Mouse (Mus musculus) cerebellum, postnatal 4 days (tissue): ENCODE results near the gene Nell2.

Experiments used
- DNase-seq, 2 experiments: peaks; one replicate each; pipeline ENCODE4 v3.0.0; 2022; ENCODE audit warnings: low spot score in 2 of 2, mixed read lengths in 1 of 2

The Nell2 gene

DNA sequence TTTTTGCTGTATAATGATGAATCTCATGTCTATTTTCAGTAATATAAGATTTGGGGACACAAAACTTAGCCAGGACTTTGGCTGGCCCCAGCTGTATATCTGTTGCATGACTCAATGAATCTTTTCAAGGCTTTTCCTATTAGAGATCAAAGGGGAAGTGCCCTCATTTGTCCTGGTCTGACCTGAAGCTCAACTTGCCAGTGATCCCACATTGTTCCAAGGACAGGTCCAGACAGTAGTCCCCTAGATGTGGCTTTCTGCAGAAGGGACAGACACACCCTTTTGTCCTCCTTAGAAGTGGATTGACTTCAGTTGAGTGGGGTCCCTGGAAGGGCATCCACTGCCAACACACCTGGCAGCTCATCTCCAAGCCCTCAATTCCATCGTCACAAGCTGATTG lies 173.6 kb downstream of the Nell2 start:
- no peak for DNase-seq

DNA sequence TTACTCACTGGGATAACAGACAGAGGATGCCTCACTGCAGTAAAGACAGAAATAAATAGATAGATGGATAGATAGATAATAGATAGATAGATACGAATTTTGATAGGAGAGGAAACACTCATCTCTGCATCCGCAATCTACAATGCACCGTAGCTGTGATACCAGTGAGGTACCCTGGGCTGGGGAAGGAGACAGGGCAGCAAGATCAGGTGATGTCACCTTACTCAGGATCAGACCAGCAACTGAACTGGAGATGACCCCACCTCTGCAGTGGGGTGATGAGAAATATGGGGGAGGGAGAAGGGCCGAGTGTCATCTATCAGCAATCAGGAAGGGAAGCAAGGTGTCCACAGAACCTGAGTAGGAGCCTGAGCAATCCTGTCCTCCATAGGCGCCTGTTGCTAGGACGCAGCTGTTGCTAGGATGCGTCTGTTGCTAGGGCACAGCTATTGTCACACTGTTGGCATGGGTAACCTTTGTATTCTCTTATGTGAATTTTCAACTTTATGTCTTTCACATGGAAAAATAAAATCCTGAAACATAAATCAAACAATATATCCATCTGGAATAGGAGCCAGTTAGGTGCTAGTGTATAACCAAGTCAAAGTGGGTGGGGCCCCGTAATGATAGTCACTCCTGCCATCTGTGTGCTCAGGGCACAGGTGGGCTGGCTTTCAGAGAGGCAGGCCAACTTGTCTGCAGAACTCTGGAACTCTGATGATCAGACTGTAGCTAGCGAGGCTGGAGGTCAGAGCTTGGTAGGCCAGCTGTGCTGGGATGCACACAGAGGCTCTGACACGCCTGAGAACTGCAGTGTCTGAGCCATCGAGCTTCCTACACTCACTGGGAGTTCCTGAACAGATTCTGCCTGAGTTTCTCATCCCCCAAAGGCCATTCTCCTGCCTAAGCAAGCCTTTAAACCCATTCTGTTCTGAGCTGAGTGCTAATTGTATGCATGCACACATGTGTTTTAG lies 193.7 kb downstream of the Nell2 start:
- no peak for DNase-seq

GRCm38 (mm10) chr15:95333229-95333628 lies 195.1 kb downstream of the Nell2 start:
- no peak for DNase-seq

DNA sequence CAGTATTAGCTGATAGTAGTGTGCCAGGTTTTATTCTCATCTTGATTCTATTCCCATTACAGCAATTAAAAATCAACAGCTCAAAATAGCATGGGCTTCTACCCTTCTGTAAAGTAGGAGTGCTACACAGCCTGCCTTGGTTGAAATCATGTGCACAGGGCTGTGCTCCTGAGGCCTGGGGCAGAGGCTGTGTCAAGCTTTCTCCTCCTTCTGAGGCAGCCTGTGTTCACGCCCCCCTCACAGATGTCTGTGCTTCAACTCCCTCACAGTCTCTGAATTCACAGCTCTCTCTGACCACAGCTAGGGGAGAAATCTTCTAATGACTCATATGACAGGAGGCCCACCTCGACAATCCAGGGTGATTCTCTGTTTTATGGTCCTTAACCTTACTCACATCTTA lies 197.4 kb downstream of the Nell2 start:
- DNase-seq, result no peak

DNA sequence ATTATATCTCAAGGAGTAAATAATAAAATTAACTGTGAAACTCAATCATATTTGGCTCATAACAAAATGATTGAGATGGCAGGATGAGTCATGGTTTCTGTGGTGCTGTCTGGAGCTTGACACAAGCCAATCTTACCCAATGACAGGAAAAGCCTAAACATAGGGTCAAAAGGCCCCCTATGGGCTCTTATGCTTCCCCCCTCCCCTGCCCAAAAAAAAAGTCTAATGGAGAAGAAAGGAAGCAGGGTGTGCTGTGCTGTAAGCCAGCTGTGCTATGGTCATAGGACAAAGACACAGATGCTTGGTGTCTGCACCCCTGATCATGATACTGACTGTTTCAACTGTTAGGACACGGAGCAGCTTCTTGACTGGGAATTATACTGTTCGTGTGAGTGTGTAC lies 205.6 kb downstream of the Nell2 start:
- no peak for DNase-seq

DNA sequence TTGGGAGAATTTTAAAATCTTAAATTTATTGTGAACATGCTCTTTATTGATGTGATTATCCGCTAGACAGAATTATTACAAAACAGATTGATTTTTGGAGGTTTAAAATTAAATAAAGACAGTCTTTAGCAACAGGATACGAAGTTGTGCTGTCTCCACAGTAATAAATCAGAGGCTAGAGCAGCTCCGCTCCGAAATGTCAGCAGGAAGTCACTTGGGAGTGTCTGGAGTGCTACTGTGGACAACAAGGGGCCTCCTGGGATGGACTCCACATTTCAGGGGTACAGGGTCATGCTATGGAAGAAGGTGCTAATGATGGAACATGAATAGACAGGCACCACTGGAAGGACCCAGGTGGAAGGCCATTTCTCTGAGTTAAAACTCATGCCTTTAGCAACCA lies 211.7 kb downstream of the Nell2 start:
- DNase-seq, result no peak

DNA sequence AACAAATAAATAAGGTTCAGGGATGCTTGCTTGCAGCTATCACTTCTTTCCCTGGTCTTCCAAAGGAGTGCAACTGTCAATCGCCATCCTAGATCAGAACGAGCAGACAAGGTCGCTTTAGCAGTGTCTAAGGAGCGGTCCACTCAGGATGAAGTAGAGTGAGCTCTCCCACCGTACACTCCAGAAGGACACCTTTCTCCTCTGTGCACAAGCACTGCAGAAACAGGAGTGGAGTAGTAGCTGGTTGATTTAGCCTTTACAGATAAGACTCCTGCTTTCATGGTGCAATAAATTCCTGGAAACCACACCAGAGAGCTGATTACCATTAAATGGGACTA lies 213.6 kb downstream of the Nell2 start:
- DNase-seq, result no peak

DNA sequence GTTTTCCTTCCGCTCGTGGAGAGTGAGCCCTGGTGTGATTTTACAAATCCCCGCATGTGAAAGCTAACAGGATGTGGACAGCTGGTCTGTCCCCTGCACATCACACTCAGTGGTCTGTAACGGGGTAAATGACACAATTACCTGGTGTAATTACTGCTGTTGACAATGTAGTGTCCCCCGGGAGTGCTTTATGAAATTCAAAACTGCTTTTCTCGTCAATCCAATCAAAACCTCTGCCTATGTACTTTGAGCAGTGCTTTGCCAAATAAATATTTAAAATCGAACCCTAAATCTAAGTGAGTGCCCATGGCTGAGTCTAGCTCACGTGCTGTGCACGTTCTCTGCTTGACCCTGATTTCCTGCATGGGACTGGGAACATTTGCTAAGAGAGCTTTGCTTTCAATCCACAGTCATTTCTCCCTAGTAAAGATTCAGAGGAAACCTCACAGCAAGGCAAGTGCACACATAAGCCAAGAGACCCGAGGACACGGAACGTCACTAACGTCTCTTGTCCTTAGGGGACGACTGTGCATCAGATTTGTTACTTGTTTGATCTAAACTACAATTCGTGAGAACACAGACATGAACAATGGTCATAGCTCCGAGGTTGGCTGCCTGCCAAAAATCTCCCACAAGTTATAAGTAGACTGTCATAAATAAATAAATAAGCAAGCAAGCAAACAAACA lies 214.1 kb downstream of the Nell2 start:
- peak in 1 of 2 experiments; percentile 16 for DNase-seq

DNA sequence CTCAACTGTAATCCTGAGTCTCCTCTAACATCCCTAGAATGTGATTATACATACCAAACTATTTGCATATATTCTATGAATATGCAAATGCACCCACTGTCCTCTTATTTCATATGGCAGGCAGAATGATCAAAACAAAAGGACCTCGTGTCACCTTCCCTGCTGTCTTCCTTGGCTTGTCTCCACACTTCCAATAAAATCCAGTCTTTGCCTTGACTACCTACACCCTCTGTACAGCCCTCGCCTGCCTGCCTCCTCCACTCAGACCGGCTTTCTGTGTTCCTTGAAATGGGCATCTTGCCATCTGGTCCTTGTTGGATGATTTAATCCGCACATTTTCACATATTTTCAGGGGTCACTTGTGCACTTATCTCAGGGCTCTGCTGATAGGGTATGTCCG lies 215.1 kb downstream of the Nell2 start:
- DNase-seq, result peak in 1 of 2 experiments; percentile 37

DNA sequence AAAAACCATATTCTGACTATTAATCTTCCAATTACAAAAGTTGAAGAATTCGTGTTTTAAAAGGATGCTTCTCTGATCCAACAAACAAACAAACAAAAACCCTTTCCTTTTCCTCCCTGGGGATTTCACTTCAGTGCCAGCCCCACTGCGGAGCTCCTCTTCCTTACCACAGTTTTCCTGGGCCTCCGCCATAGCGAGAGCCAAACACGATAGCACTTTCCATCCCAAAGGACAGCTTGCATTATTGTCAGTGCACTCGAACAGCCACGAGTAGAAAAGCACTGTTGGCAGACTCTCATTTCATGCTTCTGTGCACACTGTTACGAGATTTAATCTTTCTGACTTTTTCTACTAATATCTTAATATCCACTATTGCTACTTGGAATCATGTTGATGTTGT lies 224.3 kb downstream of the Nell2 start:
- DNase-seq, result peak in 1 of 2 experiments; percentile 33

GRCm38 (mm10) chr15:95296561-95296960 lies 231.8 kb downstream of the Nell2 start:
- no peak for DNase-seq

DNA sequence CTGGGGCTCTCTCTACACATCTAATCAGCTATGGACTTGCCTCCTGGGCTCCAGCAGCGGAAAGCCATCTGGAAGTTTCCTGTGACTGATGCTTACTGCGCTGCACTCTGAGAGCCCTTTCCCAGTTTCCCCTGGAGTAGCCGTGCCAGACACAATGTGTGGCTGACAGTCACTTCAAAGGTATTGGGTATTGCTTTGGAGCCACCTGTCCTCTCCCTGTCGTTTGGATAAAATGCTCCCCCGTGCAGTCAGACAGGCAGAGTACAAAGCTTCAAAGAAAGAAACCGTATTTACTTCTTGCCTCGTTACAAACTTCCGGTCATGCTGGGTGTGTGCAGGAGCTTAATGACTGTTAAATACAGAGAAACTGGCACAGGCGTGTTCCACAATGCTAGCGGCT lies 239.3 kb downstream of the Nell2 start:
- DNase-seq, result no peak

GRCm38 (mm10) chr15:95285199-95285598 lies 243.2 kb downstream of the Nell2 start:
- DNase-seq, result no peak

- no peak for DNase-seq
Measured at GRCm38 (mm10) chr15:95280986-95281385, 247.4 kb downstream of the Nell2 start.

GRCm38 (mm10) chr15:95278001-95278400 lies 250.4 kb downstream of the Nell2 start:
- no peak for DNase-seq

GRCm38 (mm10) chr15:95276556-95276955 lies 251.8 kb downstream of the Nell2 start:
- DNase-seq, result no peak

DNA sequence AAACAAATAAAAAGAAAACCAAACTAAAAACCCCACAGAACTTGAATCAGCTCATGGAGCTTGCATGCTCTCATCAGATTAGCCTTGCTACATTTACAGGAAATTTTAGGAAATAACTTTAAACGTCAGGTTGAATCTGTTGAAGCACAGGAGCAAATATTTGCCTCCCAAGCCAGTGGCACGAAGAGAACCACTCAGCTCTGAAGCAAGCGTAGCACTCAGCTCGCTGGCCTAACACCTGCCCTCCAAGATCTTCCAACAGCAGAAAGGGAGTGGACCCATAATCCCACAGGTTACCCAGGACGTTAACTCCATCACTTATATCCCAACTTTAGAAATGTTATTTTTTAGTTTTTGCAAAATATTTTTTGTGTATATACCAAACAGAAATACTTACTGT lies 252.8 kb downstream of the Nell2 start:
- no peak for DNase-seq

DNA sequence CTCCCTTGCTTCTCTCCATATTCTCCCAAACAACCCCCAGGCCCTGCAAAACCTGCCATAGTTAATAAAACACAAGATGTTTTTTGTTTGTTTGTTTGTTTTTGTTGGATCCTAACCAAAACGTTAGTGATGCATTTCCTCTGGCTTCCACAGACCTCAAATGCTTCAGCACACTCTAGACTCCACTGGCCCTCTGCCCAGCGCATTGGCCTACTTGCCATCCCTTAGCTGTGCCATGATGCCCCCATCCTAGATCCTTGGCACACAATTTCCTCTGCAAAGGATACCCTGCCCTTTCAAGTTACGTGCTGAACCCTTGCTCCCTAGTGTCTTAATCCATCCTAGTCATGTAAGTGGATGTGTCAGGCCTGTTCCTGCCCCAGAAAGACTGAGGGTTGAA lies 255.1 kb downstream of the Nell2 start:
- DNase-seq, result no peak

DNA sequence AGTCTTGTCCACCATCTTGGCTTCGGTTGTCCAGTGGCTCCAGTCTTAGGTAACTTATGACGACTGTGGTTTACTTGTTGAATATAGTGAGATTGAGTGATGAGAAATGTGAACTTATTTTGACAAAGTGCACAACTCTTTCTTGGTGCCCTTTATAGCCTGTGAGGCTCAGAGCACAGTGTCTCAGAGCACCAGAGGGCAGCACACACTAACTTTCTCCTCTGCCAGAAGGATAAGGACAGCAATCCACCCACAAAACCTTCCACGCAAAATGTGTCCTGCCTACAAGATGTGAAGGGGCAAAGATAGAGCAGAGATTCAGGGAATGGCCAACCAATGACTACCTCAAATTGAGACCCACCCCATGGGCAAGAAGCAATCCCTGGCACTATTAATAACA lies 256.2 kb downstream of the Nell2 start:
- no peak for DNase-seq

DNA sequence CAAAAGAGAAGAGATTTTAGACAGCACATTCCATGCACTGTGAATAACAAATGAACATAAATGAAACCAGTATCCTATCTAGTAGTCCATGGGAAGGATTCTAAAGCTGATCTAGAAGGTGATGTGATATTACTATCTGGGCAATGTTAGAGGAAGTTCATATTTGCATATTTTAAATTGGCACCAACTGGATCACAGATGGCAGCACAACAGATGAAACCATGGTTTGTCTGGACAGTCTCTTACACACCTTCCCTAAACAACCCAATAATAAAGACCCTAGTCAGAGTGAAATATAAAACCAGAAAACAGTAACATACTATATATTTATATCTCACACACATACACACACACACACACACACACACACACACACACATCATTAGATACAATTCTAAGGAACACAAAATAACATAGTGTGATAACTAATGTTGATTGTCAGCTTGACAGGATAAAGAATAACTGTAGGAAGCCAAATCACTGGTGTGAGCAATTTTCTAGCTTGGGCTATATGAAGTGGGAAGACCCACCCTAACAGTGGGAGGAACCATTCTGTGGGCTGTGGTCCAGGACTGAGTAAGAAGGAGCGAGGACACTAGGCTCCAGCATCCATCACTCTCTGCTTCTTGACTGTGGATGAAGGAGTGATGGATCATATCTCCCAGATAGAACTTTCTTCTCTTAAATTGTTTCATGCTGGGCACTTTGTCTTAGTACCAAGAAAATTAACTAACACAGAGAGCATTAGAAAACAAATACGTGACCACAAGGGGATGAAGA lies 268.5 kb downstream of the Nell2 start:
- no peak for DNase-seq

DNA sequence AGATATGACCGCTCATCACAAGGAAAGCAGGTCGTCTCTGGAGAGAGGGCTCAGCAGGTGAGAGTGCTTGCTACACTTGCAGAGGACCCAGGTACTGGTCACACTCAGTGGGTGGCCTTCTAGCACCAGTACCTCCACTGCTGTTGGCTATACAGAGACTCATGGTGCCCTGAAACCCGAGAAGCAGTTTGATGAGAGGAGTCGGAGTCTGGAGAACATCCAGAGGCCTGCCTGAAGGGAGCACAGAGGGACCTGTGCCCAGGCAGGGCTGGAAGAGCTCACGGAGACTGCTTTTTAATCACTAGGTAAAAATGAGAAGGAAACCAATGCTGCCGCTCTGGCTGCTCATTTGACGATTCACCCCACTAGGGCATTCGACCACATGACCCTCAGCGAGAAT lies 271.2 kb downstream of the Nell2 start:
- DNase-seq, result no peak

DNA sequence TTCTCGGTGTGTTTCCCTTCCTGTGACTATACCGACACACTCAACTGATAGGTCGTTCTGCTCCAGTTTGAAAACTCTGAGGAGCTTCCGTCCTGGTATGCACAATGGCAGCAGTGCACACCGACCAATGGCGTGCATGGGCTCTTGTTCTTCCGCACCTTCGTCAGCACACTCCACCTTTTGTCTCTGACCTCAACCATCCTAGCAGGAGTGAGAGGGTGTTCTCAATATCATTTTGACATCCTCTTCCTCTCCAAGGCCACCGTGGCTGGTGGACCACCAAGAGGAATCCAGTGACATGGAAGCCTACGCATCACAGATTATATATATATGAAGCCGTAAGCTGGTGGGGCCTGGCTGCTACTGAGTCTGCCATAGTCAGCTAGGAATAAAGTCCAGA lies 282.8 kb downstream of the Nell2 start:
- DNase-seq, result no peak
